ENCODE assay signal across 10 mouse cellular contexts in the genomic region with DNA sequence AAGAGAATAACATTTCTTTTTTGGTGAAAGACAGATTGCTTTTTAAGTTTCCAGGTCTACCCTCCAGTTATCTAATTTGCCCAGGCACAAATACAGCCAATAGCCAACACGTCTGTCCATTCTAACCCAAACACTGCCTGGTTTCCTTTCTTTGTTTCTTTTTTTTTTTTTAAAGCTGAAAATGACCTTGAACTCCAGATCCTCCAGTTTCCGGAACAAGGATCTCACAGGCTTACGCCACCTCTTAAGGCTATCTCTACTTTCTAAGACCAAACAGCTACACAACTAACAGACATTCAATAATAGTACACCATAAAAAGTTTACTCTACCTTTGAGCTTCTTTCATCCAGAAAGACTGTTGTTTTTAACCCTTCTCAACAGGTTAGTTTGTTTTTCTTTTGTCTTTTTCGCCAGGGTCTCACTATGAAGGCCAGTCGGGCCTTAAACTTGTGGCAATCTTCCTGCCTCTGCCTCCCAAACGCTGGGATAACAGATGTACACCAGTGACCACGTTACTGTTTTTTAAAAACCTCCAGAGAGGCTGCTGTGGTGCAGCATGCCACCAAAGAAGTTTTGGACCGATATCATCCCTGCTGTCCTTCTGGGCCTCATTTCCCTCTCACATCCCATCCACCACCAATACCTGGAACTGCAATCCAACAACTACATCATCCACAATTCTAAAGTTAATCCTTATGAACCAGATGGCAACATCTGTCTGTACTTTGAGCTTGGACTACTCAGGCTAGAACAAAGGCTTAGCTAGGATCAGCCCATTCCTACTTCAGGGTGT. TPM values are rescaled to one million over a fixed set of nuclear protein-coding genes. Genes with fewer than 3 reads are reported as not detected.
DNase-seq lines count a peak whose midpoint lies in the region; ATAC-seq and TF ChIP-seq lines count a peak whose summit lies in the region.
"Had no signal": no experiment of that assay in that cellular context is flagged by ENCODE, and none has a peak within 500 bp of the region (broad histone marks: within the 10 kb centered on the region; RNA-seq: fewer than 3 reads in every experiment).

No protein-coding gene starts in this region.

- H3K4me3 ChIP-seq in kidney, embryonic 16.5 days (ENCODE audit: low read length): peak overlapping the region; percentile 82
- H3K4me3 ChIP-seq in embryonic facial prominence, embryonic 13.5 days: peak overlapping the region; percentile 82
- peak overlapping the region; percentile 74 for H3K4me3 ChIP-seq in intestine, embryonic 14.5 days (ENCODE audit: low read depth, low read length)
- H3K4me3 ChIP-seq in myocyte: peak overlapping the region; percentile 72

- no peak for TF ChIP-seq POLR2A in myocyte (IDR thresholded peaks at IDR 0.05; ENCODE audit: insufficient read length, low read depth)

- 67% methylated on average over 8 of the region's 8 CpGs for WGBS in kidney, embryonic 16.5 days
- WGBS in embryonic facial prominence, embryonic 13.5 days: 82% methylated on average over 8 of the region's 8 CpGs
- WGBS in intestine, embryonic 14.5 days: 77% methylated on average over 8 of the region's 8 CpGs

- H3K4me1 ChIP-seq in kidney, embryonic 16.5 days (ENCODE audit: insufficient read depth, low read length): peaks cover 36% of the 10 kb centered on the region
- H3K4me1 ChIP-seq in embryonic facial prominence, embryonic 13.5 days: peaks cover 47% of the 10 kb centered on the region
- H3K4me1 ChIP-seq in intestine, embryonic 14.5 days (replicated peaks; ENCODE audit: control insufficient read depth, insufficient read depth, low read length): peaks cover 42% of the 10 kb centered on the region

- DNase-seq in kidney, adult 11 months: no peak
- DNase-seq in intestine, embryonic 14.5 days (ENCODE audit: low spot score): no peak
- no peak for DNase-seq in left cerebral cortex, adult 18-20 months (ENCODE audit: low spot score in 2 of 2)
- no peak for DNase-seq in urinary bladder, postnatal 36 days (ENCODE audit: low spot score in 2 of 2)
- DNase-seq in cerebellum, postnatal 10 days: no peak
- DNase-seq: cerebellum, postnatal 25 days had no signal

- no peaks in the 10 kb centered on the region for H3K36me3 ChIP-seq in kidney, embryonic 16.5 days (ENCODE audit: insufficient read depth, low read length)
- H3K36me3 ChIP-seq in embryonic facial prominence, embryonic 13.5 days: no peaks in the 10 kb centered on the region
- H3K36me3 ChIP-seq in intestine, embryonic 14.5 days (ENCODE audit: control insufficient read depth, insufficient read depth, low read length): no peaks in the 10 kb centered on the region
- H3K36me3 ChIP-seq in myocyte (ENCODE audit: control insufficient read depth, insufficient read depth): no peaks in the 10 kb centered on the region

- H3K9me3 ChIP-seq in kidney, embryonic 16.5 days (ENCODE audit: low read length): no peaks in the 10 kb centered on the region
- H3K9me3 ChIP-seq in embryonic facial prominence, embryonic 13.5 days: no peaks in the 10 kb centered on the region
- H3K9me3 ChIP-seq in intestine, embryonic 14.5 days (ENCODE audit: control insufficient read depth, low read length): no peaks in the 10 kb centered on the region

- H3K27ac ChIP-seq in kidney, embryonic 16.5 days (ENCODE audit: low read length): no peak overlapping the region; the same call in 1 of the 2 replicates
- H3K27ac ChIP-seq in embryonic facial prominence, embryonic 13.5 days: no peak overlapping the region
- H3K27ac ChIP-seq in intestine, embryonic 14.5 days (ENCODE audit: low read depth): no peak overlapping the region

- peak overlapping the region; percentile 95 for H3ac ChIP-seq in myocyte (ENCODE audit: control insufficient read depth, insufficient read length)

- peak overlapping the region; percentile 85 for H3K4me2 ChIP-seq in kidney, embryonic 16.5 days (replicated peaks; ENCODE audit: low read depth, low read length)
- H3K4me2 ChIP-seq in embryonic facial prominence, embryonic 13.5 days: peak overlapping the region; percentile 81
- peak overlapping the region; percentile 79 for H3K4me2 ChIP-seq in intestine, embryonic 14.5 days (ENCODE audit: low read length)
- peak overlapping the region; percentile 84 for H3K4me2 ChIP-seq in myocyte (ENCODE audit: low read depth)

- peaks cover 65% of the 10 kb centered on the region for H3K79me2 ChIP-seq in myocyte (ENCODE audit: control insufficient read depth, insufficient read depth)

- no peaks in the 10 kb centered on the region for H3K27me3 ChIP-seq in kidney, embryonic 16.5 days (ENCODE audit: insufficient read depth, low read length)
- H3K27me3 ChIP-seq in embryonic facial prominence, embryonic 13.5 days: no peaks in the 10 kb centered on the region
- H3K27me3 ChIP-seq in intestine, embryonic 14.5 days (replicated peaks; ENCODE audit: control insufficient read depth, insufficient read depth, low read length): no peaks in the 10 kb centered on the region
- H3K27me3 ChIP-seq in myocyte (ENCODE audit: control insufficient read depth, insufficient read depth, insufficient read length): no peaks in the 10 kb centered on the region
- H3K27me3 ChIP-seq: Patski had no signal

- no peak for ATAC-seq in kidney, embryonic 16.5 days (ENCODE audit: low FRiP score, low TSS enrichment)
- ATAC-seq in embryonic facial prominence, embryonic 13.5 days (ENCODE audit: insufficient number of reproducible peaks, insufficient read depth, low FRiP score, low TSS enrichment, low read depth): no peak
- no peak for ATAC-seq in intestine, embryonic 14.5 days (replicated peaks; ENCODE audit: low FRiP score, low TSS enrichment, low read depth)
- ATAC-seq: Patski had no signal

- peak overlapping the region; percentile 94 for H3K9ac ChIP-seq in kidney, embryonic 16.5 days (replicated peaks; ENCODE audit: low read length)
- H3K9ac ChIP-seq in embryonic facial prominence, embryonic 13.5 days: peak overlapping the region; percentile 94
- H3K9ac ChIP-seq in intestine, embryonic 14.5 days (ENCODE audit: low read length): no peak overlapping the region; the same call in 1 of the 2 replicates

TF ChIP-seq in myocyte, 11 proteins besides CTCF, POLR2A, EP300 and RAD21:
- TF ChIP-seq REST (IDR thresholded peaks at IDR 0.05; ENCODE audit: insufficient read depth, insufficient read length) (no peak), E2F4 (IDR thresholded peaks at IDR 0.05; ENCODE audit: insufficient read depth) (no peak), CEBPB (IDR thresholded peaks at IDR 0.05; ENCODE audit: insufficient read depth, poor library complexity, severe bottlenecking) (no peak), MYOD1 (IDR thresholded peaks at IDR 0.05; ENCODE audit: control insufficient read depth in 1 of 3, insufficient read length in 2 of 3, low read depth in 2 of 3) (no peak), POLR2AphosphoS2 (IDR thresholded peaks at IDR 0.05; ENCODE audit: insufficient read length, low read depth) (no peak), SRF (IDR thresholded peaks at IDR 0.05; ENCODE audit: control insufficient read depth, insufficient read length, low read depth) (no peak), MAX (IDR thresholded peaks at IDR 0.05; ENCODE audit: low read depth) (no peak), TCF12 (IDR thresholded peaks at IDR 0.05; ENCODE audit: insufficient read depth, poor library complexity, severe bottlenecking) (no peak)

RNA-seq across cellular contexts. Expression of a gene that starts 2.1 kb away (rescaled TPM):
- 30.9 and 31.3 TPM in 2 replicates for polyA plus RNA-seq in kidney, embryonic 16.5 days (2015; fragmentation: Nextera tagmentation; extraction: Ambion mirVana)
- polyA plus RNA-seq in embryonic facial prominence, embryonic 13.5 days (2015; fragmentation: Nextera tagmentation; extraction: Ambion mirVana): 38.0 and 44.3 TPM in 2 replicates
- 42.6 and 46.6 TPM in 2 replicates for polyA plus RNA-seq in intestine, embryonic 14.5 days (2014; fragmentation: Nextera tagmentation; extraction: Ambion mirVana)
- polyA plus RNA-seq in myocyte (2012; fragmentation: generic; extraction: Trizol): 54.0 TPM
- 100 to 1,000 TPM; 222 to 227 TPM for total RNA-seq in left cerebral cortex, adult 18-20 months (2021)

RNA-seq across cellular contexts. Expression of a gene that starts 28.5 kb away (rescaled TPM):
- polyA plus RNA-seq in kidney, embryonic 16.5 days (2015; fragmentation: Nextera tagmentation; extraction: Ambion mirVana): 65.8 and 68.6 TPM in 2 replicates
- polyA plus RNA-seq in embryonic facial prominence, embryonic 13.5 days (2015; fragmentation: Nextera tagmentation; extraction: Ambion mirVana): 73.4 and 74.6 TPM in 2 replicates
- 61.9 and 62.1 TPM in 2 replicates for polyA plus RNA-seq in intestine, embryonic 14.5 days (2014; fragmentation: Nextera tagmentation; extraction: Ambion mirVana)
- 32.2 TPM for polyA plus RNA-seq in myocyte (2012; fragmentation: generic; extraction: Trizol)
- 10 to 100 TPM; 55.1 to 61.4 TPM for total RNA-seq in left cerebral cortex, adult 18-20 months (2021)

RNA-seq across cellular contexts. Expression of a gene that starts 59.9 kb away (rescaled TPM):
- polyA plus RNA-seq in kidney, embryonic 16.5 days (2015; fragmentation: Nextera tagmentation; extraction: Ambion mirVana): 58.0 and 59.5 TPM in 2 replicates
- 43.5 and 44.9 TPM in 2 replicates for polyA plus RNA-seq in embryonic facial prominence, embryonic 13.5 days (2015; fragmentation: Nextera tagmentation; extraction: Ambion mirVana)
- 18.5 and 20.8 TPM in 2 replicates for polyA plus RNA-seq in intestine, embryonic 14.5 days (2014; fragmentation: Nextera tagmentation; extraction: Ambion mirVana)
- polyA plus RNA-seq in myocyte (2012; fragmentation: generic; extraction: Trizol): 28.3 TPM
- 100 to 1,000 TPM in 1 of 2 experiments, 10 to 100 TPM in 1; 98.4 to 106 TPM for total RNA-seq in left cerebral cortex, adult 18-20 months (2021)
